Mouse (Mus musculus) megakaryocyte, embryonic 14.5 days (primary cell): ENCODE data around the gene Zscan26.

Experiments used
- FLI1 ChIP-seq: IDR thresholded peaks from 2 replicates; pipeline ENCODE4 v1.6.1; 2012; ENCODE audit warnings: low read length, inconsistent platforms, mixed read lengths
- GATA1 ChIP-seq: IDR thresholded peaks from 3 replicates; pipeline ENCODE4 v1.6.1; 2012; ENCODE audit warnings: mixed read lengths, low read length, inconsistent platforms, borderline replicate concordance

GRCm38 (mm10) chr13:21414231-21415212 is 39.0 kb downstream of the Zscan26 start:
- TF ChIP-seq GATA1 (no peak), FLI1 (no peak)
